Mouse (Mus musculus): ENCODE data around the gene Zc3h8. TPM values are rescaled to one million over a fixed set of nuclear protein-coding genes. Genes with fewer than 3 reads are reported as not detected.

Gene Zc3h8
- polyA plus RNA-seq (2015; fragmentation: Nextera tagmentation; extraction: Ambion mirVana), result 11.5 and 12.6 TPM in 2 replicates

DNA sequence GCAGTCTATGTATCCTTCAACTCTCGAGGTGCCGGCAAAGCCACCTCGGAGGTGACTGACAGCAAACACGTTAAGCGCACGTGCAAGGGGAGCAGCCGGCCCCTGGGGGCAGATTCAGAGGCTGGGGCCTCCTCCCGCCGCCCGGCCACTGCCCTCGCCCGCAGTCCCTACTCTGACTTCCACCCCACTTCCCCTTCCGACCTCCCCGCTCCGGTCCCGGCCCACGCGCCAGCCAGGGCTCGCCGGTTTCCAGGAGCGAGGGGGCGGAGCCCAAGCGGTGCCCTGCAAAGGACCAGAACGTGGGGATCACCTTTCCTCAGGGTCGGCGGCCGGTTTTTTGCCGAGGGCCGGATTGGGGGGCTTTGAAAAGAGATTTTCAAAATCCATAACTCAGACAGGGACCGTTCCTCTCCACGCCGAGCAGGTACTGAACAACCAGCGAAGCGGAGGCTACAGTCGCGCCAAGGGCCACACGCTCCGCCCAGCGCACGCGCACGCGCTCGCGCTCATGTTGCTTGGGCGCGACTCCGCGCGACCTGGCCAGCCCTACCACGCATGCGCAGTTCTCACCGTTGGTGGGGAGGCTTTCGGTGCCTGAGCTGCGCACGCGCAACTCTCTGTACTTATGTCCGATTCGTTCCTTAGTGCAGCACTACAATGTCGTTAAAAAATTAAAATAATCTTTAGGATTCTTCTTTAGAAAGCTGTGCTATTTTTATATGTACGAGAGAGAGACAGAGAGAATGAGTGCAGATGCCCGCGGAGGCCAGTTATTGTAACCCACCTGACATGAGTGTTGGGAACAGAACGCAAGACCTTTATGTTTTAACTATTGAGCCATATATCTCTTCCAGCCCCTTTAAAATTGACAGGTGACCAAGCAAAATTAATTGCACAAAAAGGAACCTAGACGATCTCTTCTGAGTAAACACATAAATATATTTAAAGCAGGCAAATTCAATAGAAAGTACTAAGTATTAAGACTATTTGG, at the start of gene Zc3h8:
Gene Zc3h8, minus strand, starts transcription at position 540 of the 991 bp plus-strand sequence.
- H3K9me3 ChIP-seq (replicated peaks), result no peaks in the 10 kb centered on the region
- peak within 1 kb of the TSS; percentile 85 for H3K4me3 ChIP-seq (replicated peaks)
- H3K9ac ChIP-seq (replicated peaks), result peak within 1 kb of the TSS; percentile 74
- peak; percentile 94 for ATAC-seq (ENCODE audit: low FRiP score)
- peak within 1 kb of the TSS; percentile 90 for H3K27ac ChIP-seq (replicated peaks)
- WGBS, result 1% methylated on average over 65 of the region's 65 CpGs
- peaks cover 5% of the 10 kb centered on the region; the same call in 1 of the 2 replicates for H3K27me3 ChIP-seq (replicated peaks)
- H3K4me2 ChIP-seq, result peak within 1 kb of the TSS; percentile 81
- H3K36me3 ChIP-seq, result 0 out of 2 replicates have a peak, but pooled peaks cover 2% of the 10 kb centered on the region
- peaks cover 12% of the 10 kb centered on the region for H3K4me1 ChIP-seq

DNA sequence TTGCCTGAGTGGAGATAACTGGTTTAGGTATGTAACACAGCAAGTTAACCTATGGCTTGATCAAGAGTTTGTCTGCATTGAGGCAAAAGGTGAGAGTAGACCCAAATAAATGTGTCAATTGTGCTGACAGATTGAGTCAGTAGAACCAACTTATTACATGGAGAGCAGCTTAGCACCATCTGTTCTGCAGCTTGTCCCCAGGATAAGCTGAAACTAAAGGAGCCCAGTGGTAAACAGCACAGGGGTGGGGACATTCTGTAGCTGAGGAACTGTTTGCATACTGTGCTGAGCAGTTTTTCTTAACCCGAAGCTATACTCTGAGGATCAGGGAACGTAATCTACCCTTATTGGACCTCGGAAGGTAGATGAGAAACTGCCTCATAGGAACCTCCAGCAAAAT, 40.9 kb upstream of the Zc3h8 start:
- H3K27ac ChIP-seq (replicated peaks), result no peak overlapping the region
- no peaks in the 10 kb centered on the region for H3K9me3 ChIP-seq (replicated peaks)
- ATAC-seq (ENCODE audit: low FRiP score), result no peak
- no peaks in the 10 kb centered on the region for H3K4me1 ChIP-seq
- H3K9ac ChIP-seq (replicated peaks), result no peak overlapping the region
- no peak overlapping the region for H3K4me2 ChIP-seq
- H3K36me3 ChIP-seq, result no peaks in the 10 kb centered on the region
- 91% methylated on average over 3 of the region's 3 CpGs for WGBS
- H3K4me3 ChIP-seq (replicated peaks), result no peak overlapping the region
- H3K27me3 ChIP-seq (replicated peaks), result no peaks in the 10 kb centered on the region

DNA sequence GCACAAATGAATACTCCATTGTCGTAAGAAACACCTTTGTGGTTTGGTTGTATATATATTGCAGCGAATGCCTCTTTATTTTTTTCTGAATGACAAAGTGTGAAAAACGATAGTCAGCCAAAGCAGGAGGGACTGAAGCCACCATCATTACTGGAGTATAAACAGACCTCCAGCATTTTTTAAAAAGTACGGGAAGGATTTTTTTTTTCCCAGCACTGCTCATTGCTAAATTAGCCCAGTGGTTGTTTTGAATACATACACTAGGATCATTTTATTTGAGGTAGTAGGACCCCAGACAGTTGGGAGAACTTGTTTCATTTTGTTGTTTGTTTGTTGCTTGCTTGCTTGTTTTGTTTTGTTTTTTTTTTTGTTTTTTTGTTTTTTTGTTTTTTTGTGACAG, 31.7 kb upstream of the Zc3h8 start:
- no peak for ATAC-seq (ENCODE audit: low FRiP score)
- Histone ChIP-seq H3K9ac (replicated peaks) (no peak overlapping the region), H3K27ac (replicated peaks) (no peak overlapping the region)

DNA sequence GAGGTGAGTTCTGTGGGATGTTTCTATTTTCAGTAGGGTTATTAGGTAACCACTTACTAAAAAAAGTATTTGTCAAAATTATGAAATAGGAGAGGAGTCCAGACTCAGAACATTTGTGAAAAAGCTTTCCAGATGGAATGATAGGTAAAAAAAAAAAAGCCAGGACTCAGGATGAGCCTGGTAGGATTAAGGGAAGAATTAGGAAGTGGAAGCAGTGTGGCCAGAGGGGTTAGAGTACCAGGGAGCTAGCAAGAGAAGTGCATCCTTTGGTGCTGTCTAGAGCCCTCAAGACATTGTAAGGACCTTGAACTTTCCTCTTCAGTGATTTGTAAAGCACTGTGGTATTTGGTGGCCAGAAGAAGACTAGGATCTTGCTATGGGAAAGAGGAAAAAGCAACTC, 28.4 kb upstream of the Zc3h8 start:
- no peak overlapping the region for H3K4me3 ChIP-seq (replicated peaks)
- H3K36me3 ChIP-seq, result no peaks in the 10 kb centered on the region
- ATAC-seq (ENCODE audit: low FRiP score), result no peak
- peaks cover 5% of the 10 kb centered on the region; the same call in 1 of the 2 replicates for H3K4me1 ChIP-seq
- H3K9me3 ChIP-seq (replicated peaks), result no peaks in the 10 kb centered on the region
- H3K4me2 ChIP-seq, result no peak overlapping the region
- no peak overlapping the region for H3K9ac ChIP-seq (replicated peaks)
- H3K27ac ChIP-seq (replicated peaks), result no peak overlapping the region
- no peaks in the 10 kb centered on the region for H3K27me3 ChIP-seq (replicated peaks)

More for the DNA sequence above, 31.7 kb upstream of the Zc3h8 start:
- H3K9me3 ChIP-seq (replicated peaks), result no peaks in the 10 kb centered on the region
- 78% methylated on average over 4 of the region's 4 CpGs for WGBS
- no peak overlapping the region for H3K4me2 ChIP-seq
- H3K4me1 ChIP-seq, result no peaks in the 10 kb centered on the region
- H3K4me3 ChIP-seq (replicated peaks), result no peak overlapping the region
- H3K36me3 ChIP-seq, result no peaks in the 10 kb centered on the region
- H3K27me3 ChIP-seq (replicated peaks), result no peaks in the 10 kb centered on the region

DNA sequence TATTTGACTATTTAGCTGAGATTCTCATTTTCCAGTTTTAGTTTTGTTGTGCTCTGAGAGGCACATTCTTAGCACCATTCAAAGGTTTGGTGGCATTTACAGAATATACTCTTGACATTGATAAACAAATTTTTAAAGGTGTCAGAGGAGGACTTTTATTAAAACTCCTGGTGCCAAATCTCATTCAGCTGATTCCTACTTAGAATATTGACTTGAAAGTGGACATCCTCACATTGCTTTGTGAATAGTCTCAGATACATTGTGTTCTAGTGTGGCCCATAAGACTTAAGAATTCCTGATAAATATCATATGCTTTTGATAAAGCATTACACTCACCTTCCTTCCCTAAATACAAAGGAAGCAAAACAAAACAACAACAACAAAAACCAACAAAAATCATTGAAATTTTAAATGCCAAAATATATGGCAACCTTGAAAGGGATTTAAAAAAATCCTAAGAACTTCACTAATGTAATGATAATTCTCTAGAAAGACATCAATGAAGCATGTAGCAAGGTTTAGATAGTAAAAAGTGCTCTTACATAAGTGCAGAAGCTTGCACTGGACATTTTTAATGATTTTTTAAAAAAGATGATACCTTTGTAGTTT, 24.7 kb upstream of the Zc3h8 start:
- Histone ChIP-seq H3K9ac (replicated peaks) (peak overlapping the region; percentile 91), H3K4me3 (replicated peaks) (peak overlapping the region; percentile 63), H3K27me3 (replicated peaks) (no peaks in the 10 kb centered on the region), H3K36me3 (no peaks in the 10 kb centered on the region), H3K27ac (replicated peaks) (peak overlapping the region; percentile 100), H3K4me2 (peak overlapping the region; percentile 57), H3K4me1 (peaks cover 17% of the 10 kb centered on the region), H3K9me3 (replicated peaks) (no peaks in the 10 kb centered on the region)
- ATAC-seq (ENCODE audit: low FRiP score), result no peak

DNA sequence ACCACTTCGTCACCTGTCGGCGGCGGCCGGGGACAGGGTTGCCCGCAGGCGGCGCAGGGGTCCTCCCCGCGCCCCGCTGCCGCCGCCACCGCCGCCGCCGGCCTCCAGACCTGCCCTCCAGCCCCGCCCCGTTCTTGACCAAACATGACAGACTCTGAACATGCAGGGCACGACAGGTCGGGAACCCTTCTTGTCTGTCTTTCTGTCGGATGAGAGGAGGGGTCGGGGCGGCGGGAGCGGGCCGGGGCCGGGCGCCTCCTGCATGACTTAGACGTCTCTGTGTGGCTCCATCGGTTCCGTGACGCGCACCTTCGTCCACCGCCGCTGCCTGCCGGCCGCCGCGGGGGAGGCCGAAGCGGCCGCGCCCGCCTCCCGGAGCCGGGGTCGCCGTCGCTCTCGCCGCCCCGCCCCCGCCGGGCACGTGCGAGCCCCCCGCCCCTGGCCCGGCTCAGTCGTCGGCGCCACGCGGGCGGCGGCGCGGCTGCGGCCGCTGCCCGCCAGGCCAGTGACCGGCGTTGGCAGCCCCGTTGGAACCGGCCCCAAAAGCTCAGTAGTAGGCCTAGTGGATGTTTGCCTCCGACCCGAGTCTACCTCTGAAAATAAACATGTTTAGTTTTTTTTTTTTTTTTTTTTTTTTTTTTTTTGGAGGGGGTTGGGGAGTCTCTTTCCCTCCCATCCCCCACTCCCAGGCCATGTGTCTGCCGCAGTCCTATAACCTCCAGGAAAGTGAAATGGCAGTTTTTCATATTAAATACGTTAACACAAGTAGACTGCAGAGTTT, 24.0 kb upstream of the Zc3h8 start, which contains the start of gene Gm10762:
Gene Gm10762, minus strand, starts transcription at position 65 of the 781 bp plus-strand sequence.
- Histone ChIP-seq H3K27me3 (replicated peaks) (no peaks in the 10 kb centered on the region), H3K36me3 (no peaks in the 10 kb centered on the region), H3K4me3 (replicated peaks) (peak within 1 kb of the TSS; percentile 63), H3K9me3 (replicated peaks) (no peaks in the 10 kb centered on the region), H3K4me2 (peak within 1 kb of the TSS; percentile 57), H3K9ac (replicated peaks) (peak within 1 kb of the TSS; percentile 91), H3K4me1 (peaks cover 17% of the 10 kb centered on the region), H3K27ac (replicated peaks) (peak within 1 kb of the TSS; percentile 100)
- under 1% methylated on average over 78 of the region's 80 CpGs for WGBS
- peak; percentile 77 for ATAC-seq (ENCODE audit: low FRiP score)

DNA sequence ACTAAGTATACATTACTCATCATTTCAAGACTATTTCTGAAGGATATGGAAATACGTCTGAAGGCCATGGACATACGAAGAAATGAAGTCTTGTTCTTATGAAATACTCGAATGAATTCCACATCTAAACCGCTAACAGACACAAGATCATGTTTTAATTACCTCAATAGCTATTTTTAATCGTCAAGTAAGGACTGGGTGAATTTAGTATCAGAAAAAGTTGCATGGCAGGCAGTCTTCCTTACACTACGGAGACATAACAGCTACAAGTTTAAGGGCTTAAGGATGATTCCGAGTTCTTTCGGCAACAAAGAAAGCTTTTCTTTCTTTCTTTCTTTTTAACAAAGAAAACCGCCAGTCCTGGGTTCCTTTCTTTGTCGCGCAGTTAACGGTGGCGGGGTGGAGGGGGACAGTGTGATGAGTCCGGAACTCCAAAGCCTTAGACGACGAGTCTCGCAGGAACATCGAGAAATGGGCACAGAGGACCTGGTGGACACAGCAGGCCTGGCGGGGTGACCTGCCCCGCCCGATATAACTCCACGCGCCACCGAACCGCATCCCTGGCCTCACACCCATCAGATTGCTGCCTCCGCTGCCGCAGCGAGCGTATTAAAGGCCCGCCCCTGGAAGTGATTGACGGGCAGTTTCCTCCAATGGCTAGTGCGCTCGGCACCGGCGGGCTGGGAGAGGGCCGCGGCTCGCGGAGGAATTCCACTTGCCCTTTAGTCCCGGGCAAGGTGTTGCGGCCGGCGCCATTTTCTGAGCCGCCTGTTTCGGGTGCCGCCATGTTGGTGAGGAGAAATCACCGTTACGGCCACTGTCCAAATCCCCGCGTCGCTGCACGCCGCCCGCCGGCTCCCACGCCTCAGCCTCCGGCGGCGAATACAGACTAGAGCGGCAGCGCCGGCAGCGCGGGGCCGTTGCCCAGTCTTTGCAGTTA, 23.0 kb upstream of the Zc3h8 start, which contains the start of gene Zc3h6:
Gene Zc3h6, plus strand, starts transcription at position 762 of the 940 bp plus-strand sequence.
- peak within 1 kb of the TSS; percentile 91 for H3K9ac ChIP-seq (replicated peaks)
- peak within 1 kb of the TSS; percentile 63 for H3K4me3 ChIP-seq (replicated peaks)
- under 1% methylated on average over 65 of the region's 65 CpGs for WGBS
- ATAC-seq (ENCODE audit: low FRiP score), result peak; percentile 96
- peak within 1 kb of the TSS; percentile 100 for H3K27ac ChIP-seq (replicated peaks)
- no peaks in the 10 kb centered on the region for H3K9me3 ChIP-seq (replicated peaks)
- H3K27me3 ChIP-seq (replicated peaks), result no peaks in the 10 kb centered on the region
- peak within 1 kb of the TSS; percentile 57 for H3K4me2 ChIP-seq
- H3K4me1 ChIP-seq, result peaks cover 17% of the 10 kb centered on the region
- no peaks in the 10 kb centered on the region for H3K36me3 ChIP-seq

DNA sequence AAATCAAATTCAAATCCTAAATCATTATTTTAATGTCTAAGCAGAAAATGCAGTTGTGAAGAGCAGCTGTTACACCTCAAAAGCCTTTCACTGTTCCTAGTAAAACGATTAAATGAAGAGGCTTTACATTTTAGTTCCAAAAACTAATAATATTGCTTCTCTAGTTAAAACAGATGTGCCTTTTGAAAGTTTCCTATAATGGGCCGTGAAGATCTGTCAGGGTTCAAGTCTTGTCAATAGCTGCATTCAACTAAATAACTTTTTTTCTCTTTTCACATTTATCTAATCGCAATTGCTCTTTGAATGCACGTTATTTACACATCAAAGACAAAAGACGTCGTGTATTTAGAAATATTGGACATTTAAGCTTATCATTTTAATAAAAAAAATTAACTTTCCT, 22.4 kb upstream of the Zc3h8 start:
- peak overlapping the region; percentile 100 for H3K27ac ChIP-seq (replicated peaks)
- WGBS, result 5% methylated on average over 6 of the region's 6 CpGs
- no peaks in the 10 kb centered on the region for H3K36me3 ChIP-seq
- no peak for ATAC-seq (ENCODE audit: low FRiP score)
- peak overlapping the region; percentile 23; the same call in 1 of the 2 replicates for H3K4me3 ChIP-seq (replicated peaks)
- H3K27me3 ChIP-seq (replicated peaks), result no peaks in the 10 kb centered on the region
- H3K9ac ChIP-seq (replicated peaks), result peak overlapping the region; percentile 26; the same call in 1 of the 2 replicates
- H3K4me1 ChIP-seq, result peaks cover 17% of the 10 kb centered on the region
- no peaks in the 10 kb centered on the region for H3K9me3 ChIP-seq (replicated peaks)
- H3K4me2 ChIP-seq, result peak overlapping the region; percentile 57

DNA sequence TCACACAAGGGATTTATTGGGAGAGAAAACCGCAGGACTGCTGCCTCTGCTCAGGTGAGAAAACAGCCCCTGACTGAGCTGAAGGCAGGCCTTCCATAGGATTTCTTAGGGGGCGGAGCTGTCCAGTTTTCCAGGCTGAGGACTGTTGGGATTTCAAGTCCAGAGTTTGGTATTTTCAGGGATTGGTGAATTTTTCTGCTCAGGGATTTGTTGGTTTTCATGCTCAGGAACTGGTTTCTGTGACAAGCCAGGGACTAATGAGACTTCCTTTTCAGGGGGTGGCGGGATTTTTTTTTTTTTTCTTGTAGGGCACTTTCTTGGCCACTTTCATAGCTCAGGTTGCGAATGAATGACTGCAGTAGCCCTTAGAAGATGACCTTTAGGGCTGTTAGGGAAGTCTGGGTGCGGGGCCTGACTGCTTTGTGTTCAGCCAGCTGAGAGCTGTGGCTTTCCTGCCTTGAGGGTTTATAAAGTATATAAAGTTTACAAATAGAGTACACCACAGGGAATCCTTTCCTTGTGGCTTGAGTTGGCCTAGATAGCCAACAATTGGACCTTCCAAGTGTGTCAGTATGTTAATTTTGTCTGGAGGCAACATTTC, 21.7 kb upstream of the Zc3h8 start:
- H3K4me2 ChIP-seq, result peak overlapping the region; percentile 57
- H3K27me3 ChIP-seq (replicated peaks), result no peaks in the 10 kb centered on the region
- peaks cover 17% of the 10 kb centered on the region for H3K4me1 ChIP-seq
- H3K36me3 ChIP-seq, result no peaks in the 10 kb centered on the region
- peak overlapping the region; percentile 26; the same call in 1 of the 2 replicates for H3K9ac ChIP-seq (replicated peaks)
- H3K4me3 ChIP-seq (replicated peaks), result peak overlapping the region; percentile 17; the same call in 1 of the 2 replicates
- H3K27ac ChIP-seq (replicated peaks), result peak overlapping the region; percentile 66
- ATAC-seq (ENCODE audit: low FRiP score), result no peak
- 35% methylated on average over 5 of the region's 5 CpGs for WGBS
- H3K9me3 ChIP-seq (replicated peaks), result no peaks in the 10 kb centered on the region

DNA sequence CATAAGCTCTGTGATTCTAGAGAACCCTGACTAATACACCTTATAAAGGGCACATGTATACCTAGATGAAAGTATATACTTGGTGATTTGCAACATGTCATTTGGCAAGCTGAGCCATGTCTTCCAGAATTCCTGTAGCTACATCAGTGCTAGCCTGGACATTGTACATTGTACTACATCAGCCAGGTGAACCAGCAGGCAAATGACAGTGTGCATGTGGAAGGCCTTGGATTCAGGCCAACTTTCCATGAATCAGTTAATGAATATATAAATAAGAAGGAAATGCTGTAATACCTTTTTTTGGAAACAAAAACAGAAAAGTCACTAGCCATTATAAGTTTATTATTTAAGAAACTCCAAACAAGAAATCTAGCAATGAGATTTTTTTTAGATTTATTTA, 10.3 kb upstream of the Zc3h8 start:
- no peak for ATAC-seq (ENCODE audit: low FRiP score)
- Histone ChIP-seq H3K4me1 (no peaks in the 10 kb centered on the region), H3K27ac (replicated peaks) (no peak overlapping the region), H3K9me3 (replicated peaks) (no peaks in the 10 kb centered on the region), H3K27me3 (replicated peaks) (no peaks in the 10 kb centered on the region), H3K9ac (replicated peaks) (no peak overlapping the region), H3K36me3 (no peaks in the 10 kb centered on the region), H3K4me2 (no peak overlapping the region), H3K4me3 (replicated peaks) (no peak overlapping the region)
